Mouse (Mus musculus) CH12.LX (cell line): ENCODE measurements around the gene 9530077C05Rik.

Source experiments
- CTCF ChIP-seq, 2 experiments: IDR thresholded peaks in 1 of 2; conservative IDR thresholded peaks in 1 of 2; 2 replicates each; pipeline ENCODE4 v1.5.1; 2011 to 2012; ENCODE audit warnings: low read depth in 2 of 2, low read length in 2 of 2, improper control_type of control experiment in 1 of 2, inconsistent platforms in 1 of 2, mild to moderate bottlenecking in 1 of 2, moderate library complexity in 1 of 2
- JUN ChIP-seq: IDR thresholded peaks from 2 replicates; pipeline ENCODE4 v1.6.1; 2011; ENCODE audit warnings: low read depth, mild to moderate bottlenecking, low read length, improper control_type of control experiment, moderate library complexity; ENCODE audit not compliant: insufficient read depth
- NELFE ChIP-seq: IDR thresholded peaks from 2 replicates; pipeline ENCODE4 v1.6.1; 2011; ENCODE audit warnings: low read depth, low read length, improper control_type of control experiment
- POLR2A ChIP-seq: IDR thresholded peaks from 2 replicates; pipeline ENCODE4 v1.6.1; 2011; ENCODE audit warnings: low read depth, mild to moderate bottlenecking, improper control_type of control experiment, low read length
- POLR2AphosphoS2 ChIP-seq: IDR thresholded peaks from 2 replicates; pipeline ENCODE4 v1.6.1; 2011; ENCODE audit warnings: low read depth, low read length, improper control_type of control experiment

DNA sequence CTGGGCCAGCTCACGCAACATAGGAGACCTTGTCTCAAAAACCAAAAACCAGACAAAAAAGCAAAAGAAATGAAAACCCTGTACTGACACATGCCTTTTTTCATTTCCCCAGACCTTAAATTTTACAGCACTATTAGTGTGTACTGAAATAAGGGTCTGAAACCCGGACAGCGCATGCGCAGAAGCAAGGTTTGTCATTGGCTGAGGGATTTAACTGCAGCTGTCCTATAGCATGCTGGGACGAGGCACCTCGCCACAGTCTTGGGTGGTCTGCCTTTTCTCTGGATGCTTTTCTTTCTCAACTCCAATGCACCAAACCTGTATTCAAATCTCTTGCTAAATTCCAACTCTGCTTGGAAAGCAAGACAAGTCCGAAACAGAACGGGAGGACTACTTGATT is 67.6 kb downstream of the 9530077C05Rik start:
- TF ChIP-seq NELFE (no peak), JUN (no peak), POLR2AphosphoS2 (no peak), CTCF (conservative IDR thresholded peaks at IDR 0.05 in 1 of 2, IDR thresholded peaks at IDR 0.05 in 1 of 2; ENCODE audit: low read depth in 2 of 2, low read length in 2 of 2) (no peak), POLR2A (no peak)
